Mouse (Mus musculus): ENCODE data around the gene Tmem30b.

Tmem30b gene

GRCm38 (mm10) chr12:73516516-73516915 lies 29.7 kb downstream of the Tmem30b start:
- no peak for DNase-seq

- DNase-seq, result no peak
Measured at GRCm38 (mm10) chr12:73514722-73515121, 31.5 kb downstream of the Tmem30b start.

GRCm38 (mm10) chr12:73513958-73514357 lies 32.2 kb downstream of the Tmem30b start:
- no peak for DNase-seq

- DNase-seq, result no peak
Measured at GRCm38 (mm10) chr12:73511467-73512047, 34.6 kb downstream of the Tmem30b start.

GRCm38 (mm10) chr12:73507105-73507504 lies 39.1 kb downstream of the Tmem30b start:
- DNase-seq, result peak; percentile 37 to 59

- no peak for DNase-seq
Measured at GRCm38 (mm10) chr12:73506648-73507047, 39.5 kb downstream of the Tmem30b start.

- no peak for DNase-seq
Measured at GRCm38 (mm10) chr12:73500689-73501326, 45.4 kb downstream of the Tmem30b start.

- DNase-seq, result no peak
Measured at GRCm38 (mm10) chr12:73495172-73495571, 51.0 kb downstream of the Tmem30b start.

- DNase-seq, result no peak
Measured at GRCm38 (mm10) chr12:73493929-73494530, 52.2 kb downstream of the Tmem30b start.
